Mouse (Mus musculus) left cerebral cortex, adult 11 months (tissue): ENCODE results near the gene Ifngr1.
"Not testable (repeated sequence)": the region's sequence is repeated elsewhere in the genome, so short reads cannot be mapped to it uniquely, and the experiment has no call there.

Experiments used
- DNase-seq: peaks from one replicate; pipeline ENCODE4 v3.0.0; 2022; ENCODE audit warnings: low spot score

Gene Ifngr1

GRCm38 (mm10) chr10:19587281-19587680 lies 4.5 kb upstream of the Ifngr1 start:
- DNase-seq = no peak

- DNase-seq = no peak
Observed at GRCm38 (mm10) chr10:19589626-19590025, 2.1 kb upstream of the Ifngr1 start.

DNA sequence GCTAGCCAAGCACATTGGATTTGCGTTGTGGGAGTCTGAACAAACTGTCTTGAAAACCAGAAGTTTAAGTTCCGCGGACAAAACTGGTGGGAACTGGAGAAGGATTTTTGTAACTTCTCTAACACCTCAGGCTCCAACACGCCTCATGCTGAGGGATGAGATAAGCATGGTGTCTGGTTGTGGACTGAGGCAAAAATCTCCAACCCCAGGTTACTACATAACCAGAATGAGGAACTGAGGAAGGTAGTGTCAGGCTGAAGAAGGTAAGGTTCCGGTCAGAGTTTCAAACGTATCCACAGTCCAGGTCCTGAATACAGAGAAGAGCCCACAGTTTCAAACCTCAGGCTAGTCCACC lies 486 bp upstream of the Ifngr1 start:
- DNase-seq = no peak

GRCm38 (mm10) chr10:19592556-19592955 lies 807 bp downstream of the Ifngr1 start:
- no peak for DNase-seq

DNA sequence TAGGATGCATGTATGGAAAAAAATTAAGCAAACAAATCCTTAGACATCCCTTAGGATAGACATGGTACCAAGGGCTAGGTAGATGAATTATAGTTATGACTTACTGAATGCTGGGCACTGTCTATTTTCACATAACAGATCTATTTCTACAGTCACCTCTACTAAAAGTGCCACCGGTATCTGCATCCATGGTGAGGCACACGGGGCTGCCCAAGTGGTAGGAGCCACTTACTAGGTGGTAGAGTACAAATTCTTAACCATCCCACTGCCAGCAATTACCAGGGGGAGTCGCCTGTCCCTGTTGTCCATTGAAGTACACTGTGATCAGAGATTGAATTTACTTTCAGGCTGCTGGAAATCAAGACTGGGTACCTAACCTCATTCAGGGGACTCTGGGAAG lies 1.5 kb downstream of the Ifngr1 start:
- no peak for DNase-seq

DNA sequence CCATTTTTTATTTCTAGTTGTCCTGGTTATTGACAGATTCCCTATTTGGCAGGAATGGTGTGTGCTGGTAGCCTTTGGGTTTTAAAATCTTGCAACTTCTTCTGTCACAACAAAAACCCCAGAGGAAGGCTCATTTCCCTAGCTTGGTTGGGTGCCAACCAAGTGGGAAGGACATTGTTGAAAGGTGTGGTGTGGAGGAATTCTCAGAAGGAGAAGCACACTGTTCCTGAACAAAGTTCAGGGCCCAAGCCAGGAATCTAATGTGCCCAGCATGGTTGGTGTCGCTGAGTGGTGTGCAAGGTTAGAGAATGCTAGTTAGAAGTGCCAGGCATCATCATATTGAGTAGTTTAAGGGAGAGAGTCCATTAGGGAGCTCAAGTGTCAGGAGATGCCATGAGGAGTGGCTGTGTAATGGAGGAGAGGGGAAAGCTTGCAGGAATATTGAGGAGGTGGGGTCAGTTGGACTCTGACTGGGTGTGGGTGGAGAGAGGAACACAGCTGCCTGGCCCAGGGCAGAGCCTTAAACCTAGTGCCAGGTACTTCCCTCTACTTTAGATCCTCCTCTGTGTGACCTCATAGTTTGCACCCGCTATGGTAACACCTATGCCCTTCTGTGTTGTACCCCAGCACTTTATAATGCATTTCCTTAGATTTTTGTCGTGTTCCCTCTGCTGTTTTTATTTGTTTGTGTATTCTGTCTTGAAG lies 2.6 kb downstream of the Ifngr1 start:
- DNase-seq = no peak

DNA sequence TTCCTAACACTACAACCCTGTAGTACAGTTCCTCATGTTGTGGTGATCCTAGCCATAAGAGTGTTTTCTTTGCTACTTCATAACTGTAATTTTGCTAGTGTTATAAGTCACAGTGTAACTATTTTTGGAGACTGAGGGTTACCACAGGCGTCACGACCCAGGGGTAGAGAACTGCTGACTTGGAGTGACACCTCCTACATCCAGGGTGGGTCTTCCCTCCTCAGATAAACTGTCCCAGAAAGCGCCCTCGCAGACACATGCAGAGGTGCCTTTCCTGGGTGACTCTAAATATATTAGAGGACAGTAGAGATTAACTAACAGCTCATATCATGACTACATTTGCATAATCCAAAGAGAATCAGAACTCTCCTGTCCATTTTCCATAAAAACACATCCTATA lies 5.1 kb downstream of the Ifngr1 start:
- DNase-seq = no peak

DNA sequence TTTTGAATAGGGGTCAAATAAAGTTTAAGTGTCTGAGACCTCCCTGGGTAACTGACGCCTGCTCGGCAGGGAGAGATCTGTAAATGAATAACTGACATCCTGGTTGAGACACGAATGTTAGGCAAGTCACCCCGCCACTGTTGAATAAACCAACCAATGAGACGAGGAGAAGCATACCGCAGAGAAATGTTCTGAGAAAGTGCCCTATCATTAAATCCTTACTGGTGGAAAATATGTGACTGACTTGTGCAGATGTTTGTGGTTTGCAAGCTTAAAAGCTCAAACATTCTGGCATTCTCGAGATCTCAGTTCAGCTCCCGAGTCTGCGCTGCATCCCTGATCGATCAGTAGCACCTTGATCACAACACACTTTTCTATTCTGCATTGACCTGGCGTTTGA lies 6.3 kb downstream of the Ifngr1 start:
- DNase-seq = no peak

DNA sequence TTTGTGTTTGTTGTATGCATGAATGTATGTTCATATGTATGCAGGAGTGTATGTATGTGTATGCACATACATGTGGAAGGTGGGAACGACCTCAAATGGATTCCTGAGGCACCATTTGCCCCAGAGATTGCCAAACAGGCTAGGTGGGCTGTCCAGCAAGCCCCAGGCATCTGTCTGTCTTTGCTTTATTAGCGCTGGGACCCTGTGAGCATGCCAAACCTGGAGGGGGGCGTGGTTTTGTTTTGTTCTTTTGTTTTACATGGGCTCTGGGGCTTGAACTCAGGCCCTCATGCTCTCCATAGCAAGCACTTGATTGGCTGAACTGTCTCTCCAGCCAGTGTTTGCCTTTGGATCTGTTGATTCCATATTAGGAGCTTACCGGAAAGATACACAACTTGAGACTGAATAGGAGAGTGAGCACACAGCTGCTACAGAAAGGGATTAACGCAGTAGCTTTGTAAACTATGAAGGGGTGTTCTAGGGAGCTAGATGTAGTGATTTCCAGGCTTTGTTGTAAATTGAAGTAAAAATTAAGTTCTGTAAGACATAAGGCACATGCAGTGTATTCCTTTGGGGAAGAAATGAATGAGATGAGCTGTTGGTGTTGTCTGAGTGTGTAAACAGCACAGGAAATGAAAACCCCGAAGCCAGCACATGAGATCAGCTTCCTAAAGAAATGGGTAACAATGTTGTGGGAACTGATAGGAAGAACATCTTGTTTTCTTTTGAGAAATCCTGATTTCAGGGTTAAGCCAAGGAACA lies 7.8 kb downstream of the Ifngr1 start:
- no peak for DNase-seq

GRCm38 (mm10) chr10:19600093-19600420 lies 8.3 kb downstream of the Ifngr1 start:
- DNase-seq = no peak

DNA sequence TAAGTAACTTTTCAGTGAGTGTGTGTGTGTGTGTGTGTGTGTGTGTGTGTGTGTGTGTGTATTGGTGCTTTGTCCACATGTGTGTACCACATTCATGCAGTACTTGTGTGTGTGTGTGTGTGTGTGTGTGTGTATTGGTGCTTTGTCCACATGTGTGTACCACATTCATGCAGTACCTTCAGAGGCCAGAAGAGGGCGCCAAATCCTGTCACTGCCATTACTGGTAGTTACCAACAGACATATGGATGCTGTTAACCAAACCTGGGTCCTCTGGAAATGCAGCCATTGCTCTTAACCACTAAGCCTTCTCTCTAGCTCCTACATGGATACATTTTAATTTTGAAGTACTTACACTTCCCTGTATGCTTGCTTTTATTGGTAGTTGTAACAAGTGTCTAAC lies 9.8 kb downstream of the Ifngr1 start:
- not testable (repeated sequence) for DNase-seq

- DNase-seq = no peak
Observed at GRCm38 (mm10) chr10:19603231-19603630, 11.5 kb downstream of the Ifngr1 start.

GRCm38 (mm10) chr10:19609125-19609524 lies 17.4 kb downstream of the Ifngr1 start:
- DNase-seq = no peak

DNA sequence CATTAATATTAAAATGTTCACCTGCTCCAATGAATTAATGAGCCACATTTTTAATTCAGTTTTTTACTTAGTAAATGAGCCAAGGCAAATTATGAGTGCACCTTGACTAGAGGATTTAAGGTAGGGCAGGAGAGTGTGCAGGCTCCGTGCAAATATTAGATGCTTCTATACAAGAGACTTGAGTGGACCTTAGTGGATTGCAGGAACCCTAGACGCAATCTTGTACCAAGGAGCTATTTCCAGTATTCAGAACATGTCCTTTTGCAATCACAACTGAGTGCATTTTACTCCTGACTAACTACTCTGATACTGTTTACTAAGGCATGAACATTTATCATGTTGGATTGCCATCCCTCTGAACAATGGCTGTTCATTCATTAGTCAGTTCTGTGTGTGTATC lies 19.9 kb downstream of the Ifngr1 start:
- DNase-seq = no peak

GRCm38 (mm10) chr10:19613111-19613753 lies 21.5 kb downstream of the Ifngr1 start:
- DNase-seq = no peak

- DNase-seq = no peak
Observed at GRCm38 (mm10) chr10:19619736-19620135, 28.0 kb downstream of the Ifngr1 start.

DNA sequence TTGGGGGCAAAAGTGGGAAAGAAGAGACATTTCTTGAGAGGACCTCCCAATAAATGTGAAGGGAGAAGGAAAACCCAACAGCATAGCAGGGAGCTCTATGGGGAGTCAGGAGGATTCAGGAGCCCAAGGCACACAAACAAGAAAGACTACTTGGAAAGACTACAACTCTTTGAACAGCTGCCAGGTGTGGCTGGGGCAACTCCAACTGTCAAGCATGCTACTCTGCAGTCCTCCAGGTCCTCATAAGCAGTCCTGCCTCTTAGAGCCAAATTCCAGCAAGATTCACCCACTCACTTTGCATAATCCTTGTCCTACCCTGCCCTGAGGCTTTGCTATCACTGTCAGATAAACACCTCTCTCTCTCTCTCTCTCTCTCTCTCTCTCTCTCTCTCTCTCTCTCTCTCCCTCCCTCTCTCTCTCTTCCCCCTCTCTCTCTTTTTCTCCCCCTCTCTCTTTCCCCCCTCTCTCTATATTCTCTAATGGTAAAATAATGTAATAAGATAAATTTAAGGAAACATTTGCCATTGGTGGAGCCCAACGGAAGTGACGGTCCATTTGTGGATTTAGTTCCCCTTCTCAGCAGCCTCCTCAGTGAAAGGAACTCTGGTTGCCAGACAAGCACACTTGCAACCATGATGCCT lies 29.8 kb downstream of the Ifngr1 start, which contains the start of gene Il22ra2:
Gene Il22ra2 (plus strand): TSS at position 591 of the 641 bp plus-strand sequence.
- no peak for DNase-seq

GRCm38 (mm10) chr10:19624617-19625016 lies 32.9 kb downstream of the Ifngr1 start:
- no peak for DNase-seq

GRCm38 (mm10) chr10:19627342-19627741 lies 35.6 kb downstream of the Ifngr1 start:
- no peak for DNase-seq

DNA sequence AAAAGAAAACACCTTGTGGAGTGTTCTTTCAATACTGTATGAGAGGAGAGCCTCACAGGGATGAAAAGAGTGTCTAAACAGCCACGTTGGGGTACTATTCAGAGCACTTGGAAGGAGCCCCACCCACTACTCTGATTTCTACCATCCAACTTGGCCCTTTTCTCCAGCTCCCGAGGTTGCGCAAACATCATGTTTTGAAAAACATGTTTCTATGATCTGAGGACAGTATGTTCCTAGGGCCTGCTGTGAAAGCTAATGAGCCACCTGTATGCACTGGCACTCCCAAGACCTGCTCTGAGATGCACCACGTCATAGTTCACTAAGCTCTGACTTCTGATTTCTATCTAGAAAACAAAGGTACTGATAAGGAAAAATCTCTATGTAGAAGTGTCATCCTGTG lies 36.0 kb downstream of the Ifngr1 start:
- DNase-seq = no peak

- DNase-seq = no peak
Observed at GRCm38 (mm10) chr10:19631616-19632195, 40.0 kb downstream of the Ifngr1 start.

DNA sequence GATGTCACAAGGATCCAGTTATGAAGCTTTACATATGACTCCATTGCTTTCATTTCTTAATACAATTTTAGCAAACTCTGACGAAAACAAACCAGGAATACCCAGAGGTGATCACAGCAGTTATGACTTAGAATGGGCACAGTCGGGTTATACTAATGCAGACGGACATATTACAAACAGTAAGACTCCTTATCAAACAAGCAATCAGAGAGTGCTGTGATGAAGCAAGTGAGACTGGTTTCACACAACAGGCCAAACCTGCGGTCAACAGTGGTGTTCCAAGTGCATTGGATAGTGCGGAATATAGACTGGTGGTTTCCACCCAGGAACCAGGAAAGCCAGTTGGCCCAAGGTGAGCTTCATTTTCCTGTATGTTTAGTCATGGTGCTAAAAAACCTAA lies 47.1 kb downstream of the Ifngr1 start:
- no peak for DNase-seq
